Mouse (Mus musculus) testis, adult 2 months (tissue): ENCODE measurements at regions not wholly inside any gene's neighbourhood (a gene's known extent, or its start where the extent isn't known, plus 50 kb on each side); places are given as distances from the start of the nearest gene placed in this dataset.

ENCODE experiments used
- CTCF ChIP-seq: fragments of 200-500 bp; IDR thresholded peaks from 2 replicates; pipeline ENCODE4 v1.5.1; 2012; ENCODE audit warnings: low read depth, mild to moderate bottlenecking, inconsistent platforms, low read length, moderate library complexity; ENCODE audit not compliant: control insufficient read depth, insufficient read depth, insufficient replicate concordance
- POLR2A ChIP-seq: fragments of 200-500 bp; IDR thresholded peaks from 2 replicates; pipeline ENCODE4 v1.6.1; 2012; ENCODE audit warnings: low read depth, mild to moderate bottlenecking, inconsistent platforms, low read length, moderate library complexity; ENCODE audit not compliant: control insufficient read depth

DNA sequence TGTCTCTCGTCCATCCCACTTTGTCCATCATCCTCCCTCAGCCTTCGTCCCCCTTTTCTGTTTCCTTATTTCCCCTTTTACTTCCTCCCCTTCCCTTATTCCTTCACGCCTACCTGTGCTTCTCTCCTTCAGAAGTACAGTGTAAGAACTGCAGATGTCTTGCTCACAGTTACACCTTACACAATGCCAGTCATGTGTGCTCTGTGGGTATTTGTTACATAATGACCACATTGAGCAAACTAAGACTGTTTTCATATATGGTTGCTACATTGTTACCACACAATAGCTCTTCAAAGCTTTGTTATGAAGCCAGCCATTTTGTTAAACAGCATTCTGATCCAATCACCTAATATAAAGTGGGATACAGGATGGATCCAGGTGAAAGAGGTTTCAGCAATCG lies 63.1 kb upstream of the Rgs6 start:
- TF ChIP-seq POLR2A (no peak), CTCF (no peak)
